Mouse (Mus musculus): ENCODE measurements around the gene Pigz. TPM values are rescaled to one million over a fixed set of nuclear protein-coding genes. Genes with fewer than 3 reads are reported as not detected.

Pigz gene
- total and polyA plus RNA-seq, 3 experiments = 1.4 to 7.1 (median 2.8) TPM

DNA sequence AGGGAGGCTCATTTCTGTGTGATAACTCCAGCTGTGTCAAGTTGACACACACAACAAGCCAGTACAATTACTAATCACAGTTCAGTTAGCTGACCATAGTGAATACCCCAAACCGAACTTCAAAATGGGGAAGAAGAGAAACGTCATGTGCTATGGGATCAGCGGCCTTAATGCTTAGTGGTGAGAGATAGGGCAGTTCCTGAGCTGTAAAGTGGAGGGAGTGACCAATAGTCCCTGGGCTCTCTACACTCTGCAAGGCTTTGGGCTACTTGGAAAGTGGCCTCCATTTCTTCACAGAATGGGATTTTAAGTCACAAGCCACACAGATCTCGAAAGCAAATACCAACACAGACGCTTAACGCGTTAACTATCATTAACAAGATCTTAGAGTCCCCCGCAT lies 13.7 kb downstream of the Pigz start:
- DNase-seq (ENCODE audit: extremely low read depth) = no peak
- dilution Hi-C loops (cut with MboI; ENCODE audit: extremely low pct_ligation_motif_present, extremely low pct_unique_long_range_greater_than_20kb, low sequenced_read_pairs) = no loop called here
- TF ChIP-seq GABPA (IDR thresholded peaks at IDR 0.05; ENCODE audit: insufficient replicate concordance, low read depth, low read length) (no peak), IRF4 (IDR thresholded peaks at IDR 0.05; ENCODE audit: low read depth, low read length) (no peak), ETS1 (conservative IDR thresholded peaks at IDR 0.05; ENCODE audit: low read depth, low read length) (no peak)
- Histone ChIP-seq H3K27me3 (replicated peaks) (no peaks in the 10 kb centered on the region), H3K4me1 (ENCODE audit: control insufficient read depth in 1 of 2, insufficient read depth in 2 of 2) (peaks cover 9 to 57% of the 10 kb centered on the region in 2 experiments), H3K4me3 (replicated peaks in 1 of 3; ENCODE audit: low read depth in 2 of 3, low read length in 2 of 3, poor library complexity in 1 of 3) (peak overlapping the region; percentile 87 to 94 (median 90)), H3K36me3 (replicated peaks in 1 of 2; ENCODE audit: control insufficient read depth in 1 of 2, insufficient read depth in 1 of 2, low read length in 1 of 2) (peaks cover 7 to 54% of the 10 kb centered on the region in 2 experiments), H3K27ac (ENCODE audit: insufficient read depth, low read depth) (no peak overlapping the region), H3K9me3 (replicated peaks; ENCODE audit: low read length) (no peaks in the 10 kb centered on the region), H3K4me2 (ENCODE audit: insufficient read depth, low read depth, poor library complexity, severe bottlenecking) (peak overlapping the region; percentile 64), H3K9ac (ENCODE audit: insufficient read depth, low read depth) (peak overlapping the region; percentile 57), H3K79me2 (replicated peaks; ENCODE audit: control insufficient read depth, extremely low read depth, insufficient read depth, poor library complexity, severe bottlenecking) (peaks cover 49% of the 10 kb centered on the region)
- in situ Hi-C loops (cut with MboI; ENCODE audit: low pct_ligation_motif_present, low pct_unique_long_range_greater_than_20kb, low sequenced_read_pairs) = no loop called here

DNA sequence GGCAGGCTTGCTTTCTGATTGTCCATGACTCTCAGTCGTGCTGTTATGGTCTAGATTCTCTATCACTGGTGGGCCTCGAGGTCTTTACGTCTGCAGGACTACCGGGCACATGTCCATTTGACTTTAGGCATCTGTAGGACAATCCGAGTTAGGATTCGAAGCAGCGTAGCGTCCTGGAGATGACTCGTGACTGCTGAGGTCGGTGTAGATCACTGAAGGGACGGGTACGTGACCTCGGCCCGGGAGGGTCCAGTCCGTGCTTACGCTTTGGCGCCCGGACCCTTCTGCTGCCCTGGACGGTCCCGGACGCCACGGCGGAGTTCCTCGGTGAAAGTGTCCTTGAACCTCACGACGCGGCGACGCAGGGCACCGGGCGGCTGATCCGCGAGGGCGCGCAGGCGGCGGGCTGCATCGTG lies 14.3 kb downstream of the Pigz start:
- dilution Hi-C loops (cut with MboI; ENCODE audit: extremely low pct_ligation_motif_present, extremely low pct_unique_long_range_greater_than_20kb, low sequenced_read_pairs) = no loop called here
- Histone ChIP-seq H3K4me3 (replicated peaks in 1 of 3; ENCODE audit: low read depth in 2 of 3, low read length in 2 of 3, poor library complexity in 1 of 3) (peak overlapping the region; percentile 87 to 94 (median 90)), H3K36me3 (replicated peaks in 1 of 2; ENCODE audit: control insufficient read depth in 1 of 2, insufficient read depth in 1 of 2, low read length in 1 of 2) (peaks cover 9 to 58% of the 10 kb centered on the region in 2 experiments), H3K9ac (ENCODE audit: insufficient read depth, low read depth) (peak overlapping the region; percentile 57), H3K4me2 (ENCODE audit: insufficient read depth, low read depth, poor library complexity, severe bottlenecking) (peak overlapping the region; percentile 64), H3K9me3 (replicated peaks; ENCODE audit: low read length) (no peaks in the 10 kb centered on the region), H3K4me1 (ENCODE audit: control insufficient read depth in 1 of 2, insufficient read depth in 2 of 2) (peaks cover 9 to 57% of the 10 kb centered on the region in 2 experiments), H3K79me2 (replicated peaks; ENCODE audit: control insufficient read depth, extremely low read depth, insufficient read depth, poor library complexity, severe bottlenecking) (peaks cover 55% of the 10 kb centered on the region), H3K27ac (ENCODE audit: insufficient read depth, low read depth) (peak overlapping the region; percentile 67), H3K27me3 (replicated peaks) (no peaks in the 10 kb centered on the region)
- DNase-seq (ENCODE audit: extremely low read depth) = no peak
- in situ Hi-C loops (cut with MboI; ENCODE audit: low pct_ligation_motif_present, low pct_unique_long_range_greater_than_20kb, low sequenced_read_pairs) = no loop called here
- TF ChIP-seq CHD1 (IDR thresholded peaks at IDR 0.05; ENCODE audit: low read depth, low read length) = no peak; the same call in 1 of the 2 replicates
- TF ChIP-seq JUND (conservative IDR thresholded peaks at IDR 0.05; ENCODE audit: low read depth, low read length) = no peak
- no peak for TF ChIP-seq IRF4 (IDR thresholded peaks at IDR 0.05; ENCODE audit: low read depth, low read length)
- TF ChIP-seq MEF2A (IDR thresholded peaks at IDR 0.05; ENCODE audit: borderline replicate concordance, low read depth, low read length) = no peak

GRCm38 (mm10) chr16:31948345-31948774 lies 14.7 kb downstream of the Pigz start, which contains the start of the genes 0610012G03Rik and Ncbp2:
TSS of gene 0610012G03Rik (minus strand) at chr16:31948494.
TSS of gene Ncbp2 (plus strand) at chr16:31948513.
- peaks cover 9 to 57% of the 10 kb centered on the region in 2 experiments for H3K36me3 ChIP-seq (replicated peaks in 1 of 2; ENCODE audit: control insufficient read depth in 1 of 2, insufficient read depth in 1 of 2, low read length in 1 of 2)
- H3K79me2 ChIP-seq (replicated peaks; ENCODE audit: control insufficient read depth, extremely low read depth, insufficient read depth, poor library complexity, severe bottlenecking) = peaks cover 56% of the 10 kb centered on the region
- H3K9ac ChIP-seq (ENCODE audit: insufficient read depth, low read depth) = peak within 1 kb of the TSS; percentile 85
- peak within 1 kb of the TSS; percentile 87 to 94 (median 90) for H3K4me3 ChIP-seq (replicated peaks in 1 of 3; ENCODE audit: low read depth in 2 of 3, low read length in 2 of 3, poor library complexity in 1 of 3)
- DNase-seq (ENCODE audit: extremely low read depth) = peak; percentile 96
- H3K4me1 ChIP-seq (ENCODE audit: control insufficient read depth in 1 of 2, insufficient read depth in 2 of 2) = peaks cover 9 to 53% of the 10 kb centered on the region in 2 experiments
- H3K27ac ChIP-seq (ENCODE audit: insufficient read depth, low read depth) = peak within 1 kb of the TSS; percentile 67
- no peaks in the 10 kb centered on the region for H3K27me3 ChIP-seq (replicated peaks)
- dilution Hi-C loops (cut with MboI; ENCODE audit: extremely low pct_ligation_motif_present, extremely low pct_unique_long_range_greater_than_20kb, low sequenced_read_pairs) = no loop called here
- in situ Hi-C loops (cut with MboI; ENCODE audit: low pct_ligation_motif_present, low pct_unique_long_range_greater_than_20kb, low sequenced_read_pairs) = no loop called here
- H3K4me2 ChIP-seq (ENCODE audit: insufficient read depth, low read depth, poor library complexity, severe bottlenecking) = peak within 1 kb of the TSS; percentile 81
- no peaks in the 10 kb centered on the region for H3K9me3 ChIP-seq (replicated peaks; ENCODE audit: low read length)
- TF ChIP-seq NELFE (IDR thresholded peaks at IDR 0.05; ENCODE audit: low read depth, low read length) (peak; percentile 98), SMC3 (IDR thresholded peaks at IDR 0.05; ENCODE audit: low read depth, low read length) (peak; percentile 38; the same call in 1 of the 2 replicates), CHD2 (IDR thresholded peaks at IDR 0.05; ENCODE audit: low read length) (peak; percentile 80), CHD1 (IDR thresholded peaks at IDR 0.05; ENCODE audit: low read depth, low read length) (no peak), EP300 (IDR thresholded peaks at IDR 0.05; ENCODE audit: low read length) (no peak), MAZ (IDR thresholded peaks at IDR 0.05; ENCODE audit: low read depth, low read length) (0 out of 2 replicates have a peak, but pooled peaks have one; percentile 42), BHLHE40 (IDR thresholded peaks at IDR 0.05; ENCODE audit: low read depth, low read length) (peak; percentile 69), USF2 (conservative IDR thresholded peaks at IDR 0.05; ENCODE audit: low read depth, low read length) (no peak; the same call in 1 of the 2 replicates), ZC3H11A (IDR thresholded peaks at IDR 0.05; ENCODE audit: low read depth, low read length) (no peak), RCOR1 (conservative IDR thresholded peaks at IDR 0.05; ENCODE audit: low read depth, low read length) (0 out of 2 replicates have a peak, but pooled peaks have one; percentile 29), USF1 (IDR thresholded peaks at IDR 0.05; ENCODE audit: low read depth, low read length) (peak; percentile 74), KAT2A (IDR thresholded peaks at IDR 0.05; ENCODE audit: insufficient replicate concordance, low read length) (peak; percentile 97), SIN3A (IDR thresholded peaks at IDR 0.05; ENCODE audit: low read length) (peak; percentile 100), HCFC1 (IDR thresholded peaks at IDR 0.05; ENCODE audit: low read depth, low read length) (peak; percentile 100), JUND (conservative IDR thresholded peaks at IDR 0.05; ENCODE audit: low read depth, low read length) (no peak), TBP (conservative IDR thresholded peaks at IDR 0.05; ENCODE audit: low read depth, low read length) (peak; percentile 60; the same call in 1 of the 2 replicates), ZNF384 (IDR thresholded peaks at IDR 0.05; ENCODE audit: low read depth, low read length) (no peak), GABPA (IDR thresholded peaks at IDR 0.05; ENCODE audit: insufficient replicate concordance, low read depth, low read length) (peak; percentile 89; the same call in 1 of the 2 replicates), MYC (IDR thresholded peaks at IDR 0.05; ENCODE audit: low read depth, low read length) (peak; percentile 79; the same call in 1 of the 2 replicates), POLR2A (IDR thresholded peaks at IDR 0.05; ENCODE audit: low read depth, low read length) (peak; percentile 98), RAD21 (IDR thresholded peaks at IDR 0.05; ENCODE audit: low read depth, low read length) (no peak; the same call in 1 of the 2 replicates)
